Mouse (Mus musculus) spleen, postnatal 14 days (tissue): Measurements from ENCODE around the gene Fam166b.
A peak's percentile ranks its signal among the peaks of the same experiment; 100 is the strongest.

Experiments
- DNase-seq, 2 experiments: peaks; one replicate each; pipeline ENCODE4 v3.0.0; 2021 to 2022; ENCODE audit warnings: low spot score in 2 of 2

The Fam166b gene

DNA sequence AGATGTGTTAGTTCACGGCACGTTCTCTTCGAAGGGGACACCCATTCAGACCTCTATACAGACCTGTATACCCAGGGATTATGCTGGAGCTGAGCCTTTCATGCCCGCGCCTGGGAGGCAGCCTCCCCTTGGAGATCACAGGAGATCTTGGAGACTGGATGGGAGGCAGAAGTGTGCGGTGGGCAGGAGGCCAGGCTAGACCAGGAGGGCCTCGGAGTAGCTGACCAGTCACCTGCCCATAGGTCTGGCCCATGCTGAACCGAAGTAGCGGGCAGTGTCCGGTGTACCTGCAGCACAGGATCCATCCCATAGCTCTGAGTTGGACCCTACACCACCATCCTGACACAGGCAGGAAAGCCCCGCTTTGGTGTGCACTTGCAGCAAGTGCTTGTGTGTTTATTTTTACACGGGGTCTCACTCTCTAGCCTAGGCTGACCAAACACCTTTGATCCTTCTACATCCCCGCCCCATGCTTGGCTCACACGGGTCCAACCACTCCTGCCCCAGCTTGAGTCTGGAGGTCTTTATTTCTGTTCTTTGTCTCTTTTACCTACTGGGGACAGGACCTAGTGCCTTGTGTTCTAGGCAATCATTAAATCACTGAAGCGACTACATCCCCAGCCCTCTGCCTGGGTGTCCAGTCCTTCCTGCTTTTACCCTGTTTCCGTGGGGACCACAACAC lies 613 bp downstream of the Fam166b start:
- no peak for DNase-seq

DNA sequence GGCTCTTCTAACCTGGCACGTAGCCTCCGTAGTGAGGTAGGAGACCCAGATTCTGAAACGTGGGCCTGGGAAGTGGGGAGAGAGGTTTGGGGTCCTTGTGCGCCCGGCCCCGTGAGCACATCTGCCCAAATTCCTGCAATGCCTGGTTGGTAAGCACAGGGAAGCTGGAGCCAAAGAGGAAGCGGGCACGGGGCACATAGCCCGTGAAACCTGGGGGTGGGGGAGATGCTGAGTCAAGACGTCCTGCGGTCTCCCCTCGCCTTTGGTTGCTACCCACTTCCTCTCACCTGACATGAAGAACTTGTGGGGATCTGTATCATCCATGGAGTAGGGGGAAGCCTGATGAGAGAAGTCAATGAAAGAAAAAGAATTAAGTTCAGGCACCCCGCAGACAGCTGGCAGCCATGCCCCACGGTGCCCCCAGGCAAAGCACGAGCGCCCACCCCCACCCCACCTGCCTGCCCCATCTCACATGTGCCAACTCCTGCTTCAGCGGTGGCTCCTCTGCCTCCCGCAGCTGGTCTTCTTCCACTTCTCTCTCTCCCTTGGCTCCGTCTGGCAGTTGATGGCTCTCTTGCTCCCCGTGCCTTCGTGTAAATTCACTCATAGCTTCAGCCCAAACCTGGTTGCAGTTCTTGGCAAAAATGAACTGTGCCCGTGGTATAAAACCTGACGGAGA lies 1.3 kb downstream of the Fam166b start:
- DNase-seq, result no peak

DNA sequence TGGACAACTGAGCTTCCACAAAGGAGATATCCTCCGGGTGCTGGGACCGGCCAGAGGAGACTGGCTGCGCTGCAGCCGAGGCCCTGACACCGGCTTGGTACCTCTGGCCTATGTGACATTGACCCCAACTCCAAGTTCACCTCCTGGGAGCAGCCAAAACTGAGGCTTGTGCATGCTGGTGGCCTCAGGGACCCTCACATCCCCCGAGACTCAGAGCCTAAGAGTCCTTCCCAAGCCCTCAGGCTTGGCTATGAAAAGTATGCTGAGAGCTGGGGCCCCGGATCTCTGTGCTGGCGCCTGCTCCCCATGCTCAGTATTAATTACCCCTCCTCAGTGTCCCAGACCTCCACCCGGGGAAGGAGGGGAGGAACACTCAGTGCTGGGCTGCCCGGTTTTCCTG lies 2.4 kb downstream of the Fam166b start:
- no peak for DNase-seq

DNA sequence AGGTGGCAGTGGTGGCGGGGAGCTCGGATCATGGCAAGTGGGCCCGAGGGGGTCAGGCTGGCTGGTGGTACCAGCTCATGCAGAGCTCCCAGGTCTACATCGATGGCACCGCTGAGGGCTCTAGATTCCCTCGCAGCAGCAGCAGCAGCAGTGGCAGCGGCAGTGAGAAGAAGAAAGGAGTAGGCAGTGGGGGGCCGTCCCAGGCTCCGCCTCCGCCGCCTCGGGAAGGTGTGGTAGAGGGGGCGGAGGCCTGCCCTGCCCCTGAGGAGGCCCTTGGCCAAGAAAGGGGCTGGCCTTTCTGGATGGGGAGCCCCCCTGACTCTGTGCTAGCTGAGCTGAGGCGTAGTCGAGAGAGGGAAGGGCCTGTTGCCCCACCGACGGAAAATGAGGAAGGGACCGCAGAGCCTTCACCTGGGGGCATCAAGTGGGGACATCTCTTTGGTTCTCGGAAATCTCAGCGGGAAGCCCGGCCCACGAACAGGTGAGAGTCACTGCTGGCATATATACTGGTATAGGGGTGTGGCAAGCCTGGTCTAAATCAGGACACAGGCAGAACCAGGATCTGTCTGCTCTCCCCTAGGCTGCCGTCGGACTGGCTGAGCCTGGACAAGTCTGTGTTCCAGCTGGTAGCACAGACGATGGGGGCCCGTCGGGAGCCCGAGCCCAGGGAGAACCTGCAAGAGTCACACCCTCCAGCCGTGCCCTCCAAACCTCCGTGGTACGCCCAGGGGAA lies 3.1 kb downstream of the Fam166b start:
- no peak for DNase-seq

DNA sequence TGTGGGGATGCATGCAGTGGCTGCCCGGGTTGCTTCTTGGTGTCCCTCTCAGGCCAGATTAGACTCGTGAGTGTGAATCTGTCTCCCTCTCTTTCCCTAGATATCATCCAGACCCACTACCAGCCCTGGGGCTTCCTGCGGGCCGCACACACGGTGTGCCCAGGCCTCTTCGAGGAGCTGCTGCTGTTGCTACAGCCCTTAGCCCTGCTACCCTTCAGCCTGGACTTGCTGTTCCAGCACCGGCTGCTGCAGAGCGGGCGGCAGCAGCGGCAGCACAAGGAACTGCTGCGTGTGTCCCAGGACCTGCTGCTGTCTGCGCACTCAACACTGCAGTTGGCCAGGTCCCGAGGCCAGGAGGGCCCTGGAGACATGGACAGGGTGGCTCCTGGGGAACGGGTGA lies 3.7 kb downstream of the Fam166b start:
- no peak for DNase-seq

DNA sequence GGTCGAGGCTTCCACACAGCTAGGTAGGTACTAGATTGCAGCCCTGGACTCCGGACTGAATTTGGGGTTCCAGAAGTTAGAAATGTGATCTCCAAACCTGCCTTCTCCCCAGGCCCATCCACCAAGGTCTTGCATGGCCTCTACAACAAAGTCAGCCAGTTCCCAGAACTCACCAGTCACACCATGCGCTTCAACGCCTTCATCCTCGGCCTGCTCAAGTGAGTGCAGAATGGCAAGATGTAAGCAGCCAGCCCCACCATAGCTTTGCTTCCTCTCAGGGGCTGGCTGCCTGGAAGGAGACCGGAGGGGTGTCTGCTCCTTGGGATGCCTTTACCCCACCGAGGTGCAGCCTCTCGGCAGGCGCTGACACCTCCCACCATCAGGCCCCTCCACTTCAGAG lies 4.9 kb downstream of the Fam166b start:
- no peak for DNase-seq

DNA sequence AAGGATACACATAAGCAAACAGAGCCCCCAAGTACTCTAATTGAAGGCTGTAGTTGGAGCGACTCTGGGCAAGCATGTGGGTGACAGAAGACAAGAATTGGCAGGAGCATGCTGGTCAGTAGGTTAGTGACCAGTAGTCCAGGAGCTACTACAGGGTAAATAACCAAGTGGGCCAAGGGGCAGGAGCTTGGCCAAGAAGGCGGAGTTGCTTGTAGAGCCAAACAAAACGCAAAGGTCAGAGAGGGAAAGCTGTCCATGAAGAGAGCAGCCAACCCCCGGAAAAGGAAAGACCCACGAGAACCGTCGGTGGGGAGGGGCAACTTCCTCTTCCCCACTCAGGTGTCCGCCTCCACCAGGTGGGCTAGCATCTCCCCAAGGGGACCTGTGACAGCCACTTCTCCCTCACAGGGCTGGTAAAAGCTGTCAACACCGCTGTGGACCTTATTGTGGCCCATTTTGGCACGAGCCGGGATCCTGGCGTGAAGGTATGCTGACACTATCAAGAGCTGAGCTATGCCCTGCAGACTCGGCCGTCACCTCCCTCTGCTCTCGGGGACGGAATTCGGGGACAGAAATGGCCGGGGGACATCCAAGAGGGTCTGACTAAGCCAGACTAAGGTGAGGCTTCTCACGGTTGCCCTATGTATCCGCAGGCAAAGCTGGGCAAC lies 5.5 kb downstream of the Fam166b start:
- no peak for DNase-seq

DNA sequence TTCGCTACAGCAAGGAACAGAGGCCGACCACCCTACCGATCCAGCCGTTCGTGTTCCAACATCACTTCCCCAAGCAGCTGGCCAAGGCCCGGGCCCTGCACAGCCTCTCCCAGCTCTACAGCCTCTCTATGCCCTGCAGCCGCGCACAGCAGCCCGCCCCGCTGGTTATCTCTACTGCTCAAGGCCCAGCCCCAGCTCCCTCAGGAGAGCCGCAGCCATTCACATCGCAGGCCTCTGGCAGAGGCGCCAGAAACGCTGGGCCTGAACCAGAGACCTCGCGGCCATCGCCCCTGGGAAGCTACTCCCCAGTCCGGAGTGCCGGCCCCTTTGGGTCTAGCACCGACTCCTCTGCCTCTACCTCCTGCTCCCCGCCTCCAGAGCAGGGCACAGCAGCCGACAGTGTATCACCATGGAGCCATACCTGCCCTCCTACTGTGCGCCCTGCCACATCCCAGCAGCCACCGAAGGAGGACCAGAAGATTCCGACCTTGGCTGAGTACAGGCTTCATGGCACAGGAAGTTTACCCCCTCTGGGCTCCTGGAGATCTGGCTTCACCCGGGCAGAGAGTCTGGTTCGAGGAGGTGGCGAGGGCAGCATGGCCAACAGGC lies 7.2 kb downstream of the Fam166b start:
- DNase-seq, result no peak

DNA sequence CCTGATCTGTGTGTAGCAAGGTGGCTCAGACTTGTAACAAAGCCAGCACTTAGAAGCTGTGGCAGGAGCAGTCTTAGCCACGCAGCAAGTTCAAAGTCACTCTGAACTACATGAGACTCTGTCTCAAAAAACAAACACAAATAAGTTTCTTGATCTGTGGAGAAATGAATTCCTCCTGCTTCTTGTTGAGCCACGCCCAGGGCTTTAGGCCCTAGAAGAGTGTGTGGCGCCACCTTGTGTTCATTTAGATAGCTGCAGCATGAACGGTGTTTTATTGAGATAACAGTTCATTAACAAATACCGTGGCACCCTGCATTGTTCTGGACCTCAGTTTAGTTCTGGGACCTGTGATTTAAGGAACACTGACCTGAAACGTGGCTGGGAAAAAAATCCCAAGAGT lies 8.6 kb downstream of the Fam166b start:
- peak in 1 of 2 experiments; percentile 53 for DNase-seq

DNA sequence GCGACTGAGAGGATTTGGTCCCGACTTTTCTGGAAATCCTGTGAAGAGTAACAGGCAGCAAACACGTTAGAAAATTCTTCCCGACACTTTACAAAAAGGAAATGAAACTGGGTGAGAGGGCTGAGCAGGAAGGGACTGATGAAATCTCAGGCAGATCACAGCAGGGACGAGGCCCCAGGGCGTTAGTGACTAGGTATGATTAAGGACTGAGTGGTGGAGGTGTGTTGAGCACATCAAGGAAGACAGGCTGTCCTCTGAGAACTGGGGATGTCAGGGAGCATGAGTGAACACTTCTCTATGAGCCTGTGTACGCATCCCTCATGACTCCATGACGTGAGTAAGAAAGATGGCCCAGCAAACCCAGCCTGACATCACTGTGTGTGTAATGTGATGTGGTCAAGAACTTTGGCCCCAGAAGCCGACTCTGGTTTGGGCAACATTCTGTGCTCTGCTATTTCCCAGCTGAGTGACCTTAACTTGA lies 9.1 kb downstream of the Fam166b start:
- DNase-seq, result no peak

DNA sequence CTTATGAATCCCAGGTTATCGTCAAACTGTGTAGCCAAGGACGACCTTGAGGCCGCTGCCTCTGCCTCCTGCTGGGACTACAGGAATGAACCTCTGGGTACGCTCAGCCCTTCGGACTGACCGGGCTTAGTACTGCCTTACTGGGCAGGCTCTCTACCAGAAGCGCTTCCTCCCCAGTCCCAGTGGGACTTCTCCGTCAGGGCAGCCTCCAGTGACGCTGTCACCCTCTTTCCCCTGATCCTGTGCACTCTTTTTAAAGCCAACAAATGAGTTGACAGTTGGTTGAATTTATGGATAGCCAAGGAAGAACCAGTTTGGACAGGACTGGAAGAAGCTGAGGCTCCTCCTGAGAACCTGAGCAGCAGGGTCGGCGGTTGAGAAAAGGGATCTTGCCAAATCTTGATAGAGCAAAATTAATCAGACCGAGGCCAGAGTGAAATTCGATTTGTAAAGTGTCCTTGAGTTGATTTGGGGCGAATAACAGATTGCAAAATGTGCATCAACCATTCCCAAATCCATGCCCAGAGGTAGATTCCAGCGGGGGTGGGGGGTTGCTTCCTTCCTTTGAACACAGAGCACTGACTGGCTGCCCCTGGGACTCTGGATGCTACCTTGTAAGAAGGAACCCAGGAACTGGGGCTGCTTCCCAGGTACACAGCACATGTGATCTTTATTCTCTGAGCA lies 9.8 kb downstream of the Fam166b start:
- no peak for DNase-seq

DNA sequence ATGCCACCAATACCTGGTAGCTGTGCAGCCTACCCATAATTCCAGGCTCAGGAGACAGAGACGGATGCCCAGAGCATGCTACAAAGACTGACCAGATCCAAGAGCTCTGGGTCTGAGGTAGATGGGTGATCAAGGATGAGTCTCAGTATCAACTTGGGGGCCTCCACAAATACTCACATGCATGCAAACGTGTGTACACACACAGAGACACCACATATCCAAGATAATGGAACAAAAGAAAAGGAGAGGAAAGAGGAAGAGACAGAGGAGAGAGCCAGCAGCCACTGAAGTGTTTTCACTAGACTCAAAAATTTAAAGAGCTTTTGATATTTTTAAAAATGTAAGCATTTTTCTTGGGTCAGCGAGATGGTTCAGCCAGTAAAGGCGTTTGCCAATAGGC lies 10.5 kb downstream of the Fam166b start:
- no peak for DNase-seq

DNA sequence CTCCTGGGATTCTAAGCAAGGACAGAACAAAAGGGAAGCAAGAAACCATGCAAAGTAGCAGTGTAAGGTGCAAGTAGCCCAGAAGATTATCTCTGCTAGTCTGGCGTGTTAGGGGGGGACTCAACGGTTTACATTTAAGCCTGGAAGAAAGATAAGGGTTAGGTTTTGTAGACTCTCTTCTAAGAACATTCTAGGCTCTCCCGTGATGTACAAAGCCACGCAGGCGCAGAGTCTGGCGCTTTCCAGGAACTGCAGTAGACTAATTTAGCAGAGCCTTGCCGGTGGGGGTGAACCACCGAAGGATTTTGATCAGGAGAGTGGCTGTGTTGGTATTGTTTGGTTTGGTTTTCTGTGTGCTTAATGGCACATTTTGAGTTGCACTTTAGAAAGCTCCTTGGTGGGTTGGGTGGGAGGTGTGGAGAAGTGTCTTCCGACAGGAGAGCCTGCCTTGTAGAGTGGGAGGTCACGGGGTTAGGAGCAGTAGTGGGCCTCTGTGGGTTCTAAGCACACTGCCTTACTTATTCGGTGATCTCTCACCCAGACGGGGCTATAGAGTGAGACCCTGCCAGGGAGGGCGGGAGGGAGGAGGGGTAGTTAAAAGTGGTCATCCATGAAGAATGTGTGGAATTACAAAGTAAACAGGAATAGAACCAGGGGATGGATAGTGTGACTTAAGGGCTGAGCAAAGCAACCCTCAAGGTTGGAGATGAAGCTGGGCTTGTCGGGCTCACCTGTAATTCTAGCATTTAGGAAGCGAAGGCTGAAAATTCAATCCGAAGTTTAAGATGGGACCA lies 11.5 kb downstream of the Fam166b start:
- no peak for DNase-seq

DNA sequence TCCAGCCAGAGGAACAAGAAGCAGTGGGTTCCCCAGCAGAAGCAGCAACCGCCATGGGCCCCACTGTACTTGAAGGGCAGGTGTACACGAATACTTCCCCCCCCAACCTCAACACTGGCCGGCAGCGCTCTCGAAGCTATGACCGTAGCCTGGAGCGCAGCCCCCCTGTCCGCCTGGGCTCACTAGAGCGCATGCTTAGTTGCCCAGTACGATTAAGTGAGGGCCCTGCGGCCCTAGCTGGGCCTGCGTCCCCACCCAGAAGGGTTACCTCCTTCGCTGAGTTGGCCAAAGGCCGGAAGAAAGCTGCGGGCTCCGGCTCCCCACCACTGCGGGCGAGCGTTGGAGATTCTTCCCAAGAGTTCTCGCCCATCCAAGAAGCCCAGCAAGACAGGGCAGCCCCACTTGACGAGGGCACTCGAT lies 12.9 kb downstream of the Fam166b start:
- DNase-seq, result no peak

DNA sequence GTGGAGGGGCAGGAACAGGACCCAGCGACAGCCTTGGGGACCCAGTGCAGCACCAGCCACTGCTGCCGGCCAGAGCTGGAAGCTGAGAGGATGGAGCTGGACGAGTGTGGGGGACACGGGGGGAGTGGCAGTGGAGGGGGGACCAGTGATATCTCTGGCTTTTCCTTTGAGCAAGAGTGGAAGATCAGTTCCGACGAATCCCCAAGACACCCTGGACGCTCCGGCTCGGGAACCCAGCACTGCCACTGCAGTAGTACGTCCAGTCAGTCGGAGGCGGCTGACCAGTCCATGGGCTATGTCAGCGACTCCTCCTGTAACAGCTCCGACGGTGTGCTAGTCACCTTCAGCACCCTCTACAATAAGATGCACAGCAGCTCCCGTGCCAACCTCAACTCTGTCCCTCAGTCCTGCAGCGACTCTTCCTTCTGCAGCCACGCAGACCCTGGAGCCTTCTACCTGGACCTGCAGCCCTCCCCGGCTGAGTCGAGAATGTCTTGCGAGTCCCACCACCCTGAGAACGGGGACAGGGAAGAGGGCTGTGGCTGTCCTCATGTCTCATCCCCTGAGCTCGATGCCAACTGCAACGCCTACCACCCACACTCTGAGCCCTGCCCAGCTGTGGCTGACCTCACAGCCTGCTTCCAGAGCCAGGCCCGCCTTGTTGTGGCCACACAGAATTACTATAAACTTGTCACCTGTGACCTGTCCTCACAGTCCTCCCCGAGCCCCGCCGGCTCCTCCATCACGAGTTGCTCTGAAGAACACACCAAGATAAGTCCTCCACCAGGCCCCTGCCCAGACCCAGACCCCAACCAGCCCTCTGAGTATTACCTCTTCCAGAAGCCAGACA lies 13.5 kb downstream of the Fam166b start:
- no peak for DNase-seq

DNA sequence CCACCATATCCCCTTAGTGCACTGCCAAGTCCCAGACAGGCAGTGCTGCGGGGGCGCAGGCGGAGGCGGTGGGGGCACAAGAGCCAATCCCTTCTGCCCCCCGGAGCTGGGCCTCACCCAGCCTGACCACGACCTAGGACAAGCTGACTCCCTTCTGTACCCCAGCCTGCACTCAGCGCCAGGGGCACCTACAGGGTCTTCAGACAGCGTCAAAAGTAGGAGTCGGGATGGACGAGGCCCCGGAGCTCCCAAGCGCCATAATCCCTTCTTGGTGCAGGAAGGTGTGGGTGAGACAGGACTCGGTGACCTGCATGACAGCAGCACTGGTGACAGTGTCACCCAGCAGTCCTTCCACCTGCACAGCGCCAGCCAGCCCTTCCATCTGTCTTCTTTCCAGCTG lies 14.2 kb downstream of the Fam166b start:
- DNase-seq, result no peak

DNA sequence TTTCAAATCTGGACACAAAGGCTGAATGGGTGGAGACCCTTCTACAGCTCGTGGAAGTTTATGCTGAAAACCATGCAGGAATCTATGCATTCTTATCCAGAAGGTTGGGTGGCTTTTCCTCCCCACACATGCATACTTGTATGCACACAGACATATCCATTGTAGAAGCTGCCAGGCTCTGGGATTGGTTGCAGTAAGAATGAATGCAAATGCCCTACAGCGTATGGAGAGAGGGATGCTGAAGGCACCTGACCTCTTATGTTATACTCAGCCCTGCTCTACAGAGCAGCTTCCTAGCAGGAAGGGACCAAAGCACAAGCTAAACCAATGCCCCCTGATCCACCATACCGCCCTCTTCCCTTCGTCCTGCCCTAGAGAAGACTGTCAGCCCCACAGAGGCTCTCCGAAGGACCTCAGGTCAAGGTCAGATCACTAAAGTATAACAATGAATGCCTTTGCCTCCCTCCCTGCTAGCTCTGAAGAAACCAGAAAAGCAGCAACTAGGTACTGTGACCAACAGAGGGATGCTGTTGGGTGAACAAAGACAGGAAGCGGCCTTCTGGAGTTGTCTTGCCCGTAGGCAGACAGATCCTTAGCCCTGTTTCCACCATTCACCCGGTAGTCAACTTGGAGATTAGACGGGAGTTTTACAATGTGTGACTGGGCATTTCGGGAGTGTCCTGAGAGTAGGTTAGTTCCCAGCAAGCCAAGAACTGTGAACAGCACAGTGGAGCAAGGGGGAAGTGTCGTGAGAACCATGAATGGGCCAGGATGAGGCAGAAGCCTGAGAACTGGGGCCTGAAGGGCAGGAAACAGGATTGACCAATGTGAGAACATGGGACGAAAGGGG lies 21.6 kb downstream of the Fam166b start:
- DNase-seq, result no peak

DNA sequence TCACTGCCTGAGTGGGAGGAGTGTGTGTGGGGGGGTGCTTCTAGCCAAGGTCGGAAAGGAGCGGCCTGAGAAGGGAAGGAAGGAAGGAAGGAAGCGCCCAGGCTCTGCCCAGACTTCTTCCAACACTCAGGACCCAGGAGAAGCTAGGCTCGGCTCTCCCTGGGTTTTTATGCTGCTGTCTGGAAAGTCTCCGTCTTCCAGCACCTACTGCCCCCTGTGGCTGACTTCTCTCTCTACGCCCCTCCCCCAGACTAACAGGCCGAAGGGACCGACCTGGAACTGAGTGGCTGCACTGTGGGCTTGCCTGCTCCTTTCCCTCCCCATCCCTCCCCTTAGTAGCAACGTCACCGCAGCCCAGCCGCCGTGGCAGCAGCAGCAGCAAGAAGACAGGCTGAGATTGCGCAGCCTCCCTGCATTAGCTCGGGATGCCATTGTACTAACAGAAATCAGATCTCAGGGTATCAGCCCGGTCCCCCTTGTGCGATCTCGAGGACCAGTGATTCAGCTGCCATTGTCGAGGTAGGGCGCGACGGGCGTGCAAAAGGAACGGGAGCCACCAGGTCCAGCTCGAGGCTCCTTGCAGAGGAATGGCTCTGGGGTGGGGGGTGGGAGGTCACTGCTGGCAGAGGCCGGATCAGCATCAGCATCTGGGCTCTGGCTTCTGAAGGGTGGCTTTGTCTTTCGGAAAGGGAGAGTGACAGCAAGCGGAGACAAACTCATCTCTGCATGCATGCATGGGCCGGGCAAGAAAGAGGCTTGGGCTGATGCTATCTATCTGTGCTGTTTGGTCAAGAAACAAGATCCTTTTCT lies 22.6 kb downstream of the Fam166b start:
- no peak for DNase-seq
